Comparison of ENCODE assay signal across 15 mouse cellular contexts in the genomic region with DNA sequence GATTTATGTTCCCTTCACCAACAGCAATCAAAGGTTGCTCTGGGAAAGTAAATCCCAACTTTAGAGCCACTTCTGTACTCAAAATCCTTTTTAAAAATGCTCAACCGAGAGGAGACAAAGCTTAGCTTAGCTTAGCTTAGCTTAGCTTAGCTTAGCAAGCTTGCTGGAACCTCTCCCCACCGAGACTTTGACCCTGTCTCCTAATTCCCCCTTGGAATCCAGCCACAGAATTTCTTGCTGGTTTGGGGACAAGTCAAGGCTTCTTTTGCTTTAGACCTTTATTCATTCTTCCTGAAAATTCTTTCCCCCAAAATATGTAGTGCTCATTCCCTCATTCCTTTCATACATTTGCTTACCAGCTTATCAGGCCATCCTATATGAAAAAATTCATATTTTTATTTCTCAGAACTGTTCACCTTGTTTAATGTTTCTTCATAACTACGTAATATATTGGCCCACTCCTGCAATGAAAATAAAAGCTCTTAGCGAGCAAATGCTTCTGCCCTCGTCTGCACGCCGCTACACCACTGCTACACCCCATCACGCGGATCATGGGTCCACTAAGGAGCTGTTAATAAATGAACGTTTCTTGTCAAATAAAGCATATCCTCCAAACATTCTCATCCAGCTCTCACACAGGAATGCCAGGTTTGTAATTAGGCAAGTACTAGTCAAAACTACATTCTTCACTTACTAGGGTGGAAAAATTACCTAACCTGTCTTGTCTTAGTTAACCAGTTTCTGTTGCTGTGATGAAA. TPM values are rescaled to one million over a fixed set of nuclear protein-coding genes. Genes with fewer than 3 reads are reported as not detected.
"Had no signal": no experiment of that assay in that cellular context is flagged by ENCODE, and none has a peak within 500 bp of the region (broad histone marks: within the 10 kb centered on the region; RNA-seq: fewer than 3 reads in every experiment).

No protein-coding gene starts in this region.

- DNase-seq: layer of hippocampus, adult 9-11 months; layer of hippocampus, postnatal 36 days; lung, adult 18-20 months; thymus, adult 18-20 months; thymus, postnatal 25 days had no signal

- H3K27ac ChIP-seq: hindbrain, embryonic 15.5 days; limb, embryonic 15.5 days; liver, embryonic 14.5 days; midbrain, embryonic 13.5 days had no signal

- H3K4me1 ChIP-seq: hindbrain, embryonic 15.5 days; limb, embryonic 15.5 days had no signal

- ATAC-seq: intestine, embryonic 16.5 days; midbrain, embryonic 13.5 days had no signal

- H3K27me3 ChIP-seq: hindbrain, embryonic 15.5 days; limb, embryonic 15.5 days; midbrain, embryonic 13.5 days had no signal

- H3K9ac ChIP-seq: hindbrain, embryonic 15.5 days; limb, embryonic 15.5 days; liver, embryonic 14.5 days; midbrain, embryonic 13.5 days had no signal

- H3K36me3 ChIP-seq: hindbrain, embryonic 15.5 days had no signal

- H3K4me2 ChIP-seq: hindbrain, embryonic 15.5 days; limb, embryonic 15.5 days; midbrain, embryonic 13.5 days had no signal

- H3K4me3 ChIP-seq: hindbrain, embryonic 15.5 days; limb, embryonic 15.5 days; midbrain, embryonic 13.5 days; myocyte had no signal

- H3K9me3 ChIP-seq: hindbrain, embryonic 15.5 days; limb, embryonic 15.5 days; midbrain, embryonic 13.5 days had no signal

RNA-seq across cellular contexts. Expression of gene Tex50, which starts 36.3 kb away (rescaled TPM):
- polyA plus RNA-seq: intestine, embryonic 16.5 days; limb, embryonic 11.5 days; limb, embryonic 15.5 days; liver, embryonic 14.5 days; myocyte; neural tube, embryonic 11.5 days; stomach, embryonic 14.5 days; urinary bladder, adult 2 months had no signal
